In the genomic region with DNA sequence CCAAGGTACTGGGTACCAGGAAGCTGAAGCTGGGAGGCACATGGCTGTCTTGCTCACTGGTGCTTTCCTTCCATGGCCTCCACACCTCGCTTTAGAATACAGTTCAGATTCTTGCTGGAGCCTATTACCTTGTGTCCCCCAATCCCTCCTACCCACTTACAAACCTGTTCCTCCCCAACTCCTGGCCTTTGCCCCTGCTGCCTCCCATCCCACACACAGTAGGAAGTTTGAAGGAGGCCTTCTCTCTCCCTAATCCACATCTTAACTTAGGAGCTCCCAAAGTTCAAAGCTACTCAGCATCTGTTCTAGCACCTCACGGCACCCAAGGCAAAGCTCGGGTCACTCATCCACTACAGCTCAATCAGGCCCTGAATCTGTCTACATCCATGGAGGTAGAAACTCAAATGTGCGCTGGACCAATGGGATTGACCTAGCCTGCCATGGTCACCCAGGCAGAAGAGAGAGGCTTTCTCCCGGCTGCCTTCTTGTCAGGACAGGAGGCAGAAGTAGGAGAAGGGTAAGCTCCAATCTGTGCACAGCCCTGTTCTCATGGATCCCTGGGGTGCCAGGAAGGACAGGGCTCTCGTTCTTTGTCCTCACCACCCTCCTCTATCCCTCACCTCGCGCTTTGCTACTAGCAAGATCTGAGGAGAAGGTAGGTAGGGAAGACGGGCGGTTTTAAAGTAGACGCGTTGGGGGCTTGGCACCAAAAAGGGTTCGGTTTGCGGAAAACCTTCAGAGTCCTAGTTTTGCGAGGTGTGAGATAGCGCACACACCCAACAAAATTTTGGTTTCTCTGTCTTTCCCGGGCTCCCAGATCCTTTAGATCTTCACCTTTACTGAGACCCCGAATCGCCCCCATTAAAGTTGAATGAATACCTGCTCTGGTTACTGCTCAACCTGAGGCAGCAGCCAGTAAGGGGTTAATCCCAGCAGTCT, we compare ENCODE assay signal across 8 mouse cellular contexts. TPM values are rescaled to one million over a fixed set of nuclear protein-coding genes. Genes with fewer than 3 reads are reported as not detected.
A peak's percentile ranks its signal among the peaks of the same experiment; 100 is the strongest.
DNase-seq lines count a peak whose midpoint lies in the region; ATAC-seq and TF ChIP-seq lines count a peak whose summit lies in the region.

No protein-coding gene starts in this region.

- TF ChIP-seq CTCF in thymus, adult 2 months (IDR thresholded peaks at IDR 0.05; ENCODE audit: borderline replicate concordance, control insufficient read depth, extremely low read depth, insufficient read depth, low read length, poor library complexity) = no peak

- peak overlapping the region; percentile 52 for H3K4me3 ChIP-seq in thymus, adult 2 months (ENCODE audit: control insufficient read depth, insufficient read depth, low read length)
- H3K4me3 ChIP-seq in heart, embryonic 14.5 days (ENCODE audit: control insufficient read depth in 1 of 2, insufficient read depth in 1 of 2, low read depth in 1 of 2, low read length in 2 of 2) = peak overlapping the region; percentile 57 to 74
- peak overlapping the region; percentile 62 for H3K4me3 ChIP-seq in liver, embryonic 11.5 days (ENCODE audit: low read depth, low read length)

- peak overlapping the region; percentile 68 for H3K4me2 ChIP-seq in heart, embryonic 14.5 days (ENCODE audit: low read length)
- H3K4me2 ChIP-seq in liver, embryonic 11.5 days = peak overlapping the region; percentile 91

- 12% methylated on average over 19 of the region's 19 CpGs for WGBS in thymus, adult 2 months
- 6% methylated on average over 19 of the region's 19 CpGs for WGBS in heart, embryonic 14.5 days
- 12% methylated on average over 19 of the region's 19 CpGs for WGBS in liver, embryonic 11.5 days

- no peak for TF ChIP-seq POLR2A in thymus, adult 2 months (IDR thresholded peaks at IDR 0.05; ENCODE audit: control insufficient read depth, extremely low read depth, insufficient read depth, low read length, poor library complexity)

- peaks cover 15% of the 10 kb centered on the region for H3K36me3 ChIP-seq in thymus, adult 2 months (ENCODE audit: control insufficient read depth, insufficient read depth, low read length)
- peaks cover 13% of the 10 kb centered on the region for H3K36me3 ChIP-seq in heart, embryonic 14.5 days (ENCODE audit: control insufficient read depth, insufficient read depth, low read length)
- no peaks in the 10 kb centered on the region; the same call in 1 of the 2 replicates for H3K36me3 ChIP-seq in liver, embryonic 11.5 days (ENCODE audit: control insufficient read depth, insufficient read depth, low read length)
- peaks cover 3% of the 10 kb centered on the region for H3K36me3 ChIP-seq in splenic B cell, adult 2 months (ENCODE audit: control insufficient read depth, insufficient read depth, low read length, poor library complexity, severe bottlenecking)

- H3K9ac ChIP-seq in heart, embryonic 14.5 days (ENCODE audit: low read length) = peak overlapping the region; percentile 73
- peak overlapping the region; percentile 80 for H3K9ac ChIP-seq in liver, embryonic 11.5 days (ENCODE audit: low read depth, low read length)

- no peaks in the 10 kb centered on the region for H3K9me3 ChIP-seq in heart, embryonic 14.5 days (ENCODE audit: control insufficient read depth, low read length)
- no peaks in the 10 kb centered on the region for H3K9me3 ChIP-seq in liver, embryonic 11.5 days (ENCODE audit: control insufficient read depth, low read length)

- H3K4me1 ChIP-seq in thymus, adult 2 months (replicated peaks; ENCODE audit: control insufficient read depth, insufficient read depth, low read length) = peaks cover 31% of the 10 kb centered on the region
- peaks cover 6 to 13% of the 10 kb centered on the region in 2 experiments; a peak in 3 of 4 replicates for H3K4me1 ChIP-seq in heart, embryonic 14.5 days (ENCODE audit: control insufficient read depth in 2 of 2, insufficient read depth in 2 of 2, low read length in 2 of 2)
- H3K4me1 ChIP-seq in liver, embryonic 11.5 days (replicated peaks; ENCODE audit: control insufficient read depth, insufficient read depth, low read length) = peaks cover 6% of the 10 kb centered on the region; the same call in 1 of the 2 replicates

- peak overlapping the region; percentile 88 for H3K27ac ChIP-seq in thymus, adult 2 months (ENCODE audit: control insufficient read depth, insufficient read depth, low read length)
- H3K27ac ChIP-seq in heart, embryonic 14.5 days (replicated peaks in 1 of 2; ENCODE audit: control insufficient read depth in 1 of 2, insufficient read depth in 1 of 2, low read depth in 2 of 2, low read length in 2 of 2) = peak overlapping the region; percentile 87 to 88; a peak in 3 of 4 replicates
- peak overlapping the region; percentile 85 for H3K27ac ChIP-seq in liver, embryonic 11.5 days (ENCODE audit: low read depth, low read length)

- no peaks in the 10 kb centered on the region for H3K27me3 ChIP-seq in thymus, adult 2 months (ENCODE audit: control insufficient read depth, insufficient read depth, low read length)
- no peaks in the 10 kb centered on the region for H3K27me3 ChIP-seq in heart, embryonic 14.5 days (ENCODE audit: control insufficient read depth, insufficient read depth, low read length)
- no peaks in the 10 kb centered on the region for H3K27me3 ChIP-seq in liver, embryonic 11.5 days (replicated peaks; ENCODE audit: control insufficient read depth, insufficient read depth, low read length)
- H3K27me3 ChIP-seq in splenic B cell, adult 2 months (ENCODE audit: control insufficient read depth, insufficient read depth, low read length, poor library complexity, severe bottlenecking) = no peaks in the 10 kb centered on the region

- peak; percentile 44 for DNase-seq in adrenal gland, postnatal 14 days
- no peak for DNase-seq in adrenal gland, postnatal 4 days (ENCODE audit: low spot score in 2 of 2)
- no peak for DNase-seq in thymus, adult 2 months
- DNase-seq in thymus, adult 18-20 months = no peak
- peak; percentile 49 for DNase-seq in liver, embryonic 11.5 days (ENCODE audit: low spot score)
- DNase-seq in splenic B cell, adult 2 months (ENCODE audit: low read depth, low spot score) = peak; percentile 26
- no peak for DNase-seq in urinary bladder, postnatal 36 days (ENCODE audit: low spot score in 2 of 2)

- ATAC-seq in heart, embryonic 14.5 days (ENCODE audit: insufficient number of reproducible peaks, insufficient read depth, low FRiP score, low read depth) = peak; percentile 29; the same call in 1 of the 2 replicates
- peak; percentile 15; the same call in 1 of the 2 replicates for ATAC-seq in liver, embryonic 11.5 days (replicated peaks; ENCODE audit: low FRiP score)

RNA-seq across cellular contexts. Expression of a gene that starts 0.6 kb away (rescaled TPM):
- 10.6 and 11.2 TPM in 2 replicates for total RNA-seq in adrenal gland, postnatal 14 days (2021)
- 10 to 100 TPM; 10.8 to 11.1 TPM for total RNA-seq in adrenal gland, postnatal 4 days (2021)
- 47.2 and 49.1 TPM in 2 replicates for polyA plus RNA-seq in thymus, adult 2 months (2012; rRNA removed)
- polyA plus RNA-seq in heart, embryonic 14.5 days (2014; fragmentation: Nextera tagmentation; extraction: Ambion mirVana) = 5.4 and 6.1 TPM in 2 replicates
- polyA plus RNA-seq in liver, embryonic 11.5 days (2014; fragmentation: Nextera tagmentation; extraction: Ambion mirVana) = 4.1 and 4.5 TPM in 2 replicates

RNA-seq across cellular contexts. Expression of a gene that starts 10.7 kb away (rescaled TPM):
- total RNA-seq in adrenal gland, postnatal 14 days (2021) = 47.0 and 52.2 TPM in 2 replicates
- 10 to 100 TPM; 65.7 to 78.2 TPM for total RNA-seq in adrenal gland, postnatal 4 days (2021)
- 318 and 366 TPM in 2 replicates for polyA plus RNA-seq in thymus, adult 2 months (2012; rRNA removed)
- 67.3 and 77.7 TPM in 2 replicates for polyA plus RNA-seq in heart, embryonic 14.5 days (2014; fragmentation: Nextera tagmentation; extraction: Ambion mirVana)
- 94.4 and 96.7 TPM in 2 replicates for polyA plus RNA-seq in liver, embryonic 11.5 days (2014; fragmentation: Nextera tagmentation; extraction: Ambion mirVana)

RNA-seq across cellular contexts. Expression of a gene that starts 17.0 kb away (rescaled TPM):
- 97.2 and 118 TPM in 2 replicates for total RNA-seq in adrenal gland, postnatal 14 days (2021)
- total RNA-seq in adrenal gland, postnatal 4 days (2021) = 100 to 1,000 TPM; 172 to 175 TPM
- 230 and 269 TPM in 2 replicates for polyA plus RNA-seq in thymus, adult 2 months (2012; rRNA removed)
- polyA plus RNA-seq in heart, embryonic 14.5 days (2014; fragmentation: Nextera tagmentation; extraction: Ambion mirVana) = 33.1 and 34.3 TPM in 2 replicates
- 45.0 and 47.7 TPM in 2 replicates for polyA plus RNA-seq in liver, embryonic 11.5 days (2014; fragmentation: Nextera tagmentation; extraction: Ambion mirVana)

Comparison
In these comparisons a context has a peak if more than half of its experiments do, and no peak if none do; other contexts are left out.
1. DNase-seq: peak in adrenal gland, postnatal 14 days (single experiment), liver, embryonic 11.5 days (single experiment) and splenic B cell, adult 2 months (single experiment); none in adrenal gland, postnatal 4 days (0 of 2), thymus, adult 2 months (single experiment), thymus, adult 18-20 months (0 of 2) and urinary bladder, postnatal 36 days (0 of 2).
2. Peak in every context shown above with its lines, with median percentiles within 50 percentile points of each other: H3K27ac ChIP-seq and H3K4me3 ChIP-seq.